Mouse (Mus musculus) embryo, embryonic 11.5 days (tissue): ENCODE data around the gene Stpg4.

Experiments used
- DNase-seq: peaks from one replicate; pipeline ENCODE4 v3.0.0-alpha.2; 2012; ENCODE audit warnings: low read depth, low spot score

The Stpg4 gene

GRCm38 (mm10) chr17:87378354-87379159, 49.0 kb downstream of the Stpg4 start:
- DNase-seq: no peak

GRCm38 (mm10) chr17:87377536-87377935, 50.0 kb downstream of the Stpg4 start:
- no peak for DNase-seq

- DNase-seq: no peak
Measured at GRCm38 (mm10) chr17:87376831-87377471, 50.6 kb downstream of the Stpg4 start.

- DNase-seq: no peak
Measured at GRCm38 (mm10) chr17:87375941-87376511, 51.5 kb downstream of the Stpg4 start.

GRCm38 (mm10) chr17:87373327-87373726, 54.2 kb downstream of the Stpg4 start:
- DNase-seq: no peak

- DNase-seq: no peak
Measured at GRCm38 (mm10) chr17:87372189-87372588, 55.4 kb downstream of the Stpg4 start.

GRCm38 (mm10) chr17:87369270-87369759, 58.2 kb downstream of the Stpg4 start:
- DNase-seq: no peak

GRCm38 (mm10) chr17:87368481-87368880, 59.1 kb downstream of the Stpg4 start:
- no peak for DNase-seq

GRCm38 (mm10) chr17:87367640-87368039, 59.9 kb downstream of the Stpg4 start:
- no peak for DNase-seq

- no peak for DNase-seq
Measured at GRCm38 (mm10) chr17:87367228-87367627, 60.3 kb downstream of the Stpg4 start.

GRCm38 (mm10) chr17:87366520-87366919, 61.0 kb downstream of the Stpg4 start:
- no peak for DNase-seq

- DNase-seq: no peak
Measured at GRCm38 (mm10) chr17:87365268-87365667, 62.3 kb downstream of the Stpg4 start.

GRCm38 (mm10) chr17:87364108-87364507, 63.4 kb downstream of the Stpg4 start:
- no peak for DNase-seq

GRCm38 (mm10) chr17:87361132-87361531, 66.4 kb downstream of the Stpg4 start:
- DNase-seq: no peak

GRCm38 (mm10) chr17:87357506-87357905, 70.0 kb downstream of the Stpg4 start:
- DNase-seq: no peak

GRCm38 (mm10) chr17:87356261-87356660, 71.3 kb downstream of the Stpg4 start:
- DNase-seq: no peak

GRCm38 (mm10) chr17:87355456-87355855, 72.1 kb downstream of the Stpg4 start:
- DNase-seq: no peak

- no peak for DNase-seq
Measured at GRCm38 (mm10) chr17:87353745-87354320, 73.7 kb downstream of the Stpg4 start.

- no peak for DNase-seq
Measured at GRCm38 (mm10) chr17:87352898-87353225, 74.7 kb downstream of the Stpg4 start.

GRCm38 (mm10) chr17:87352106-87352897, 75.2 kb downstream of the Stpg4 start:
- DNase-seq: no peak
